Mouse (Mus musculus): ENCODE measurements around the gene Vmn2r36. TPM values are rescaled to one million over a fixed set of nuclear protein-coding genes. Genes with fewer than 3 reads are reported as not detected.
"Not testable (repeated sequence)": the region's sequence is repeated elsewhere in the genome, so short reads cannot be mapped to it uniquely, and the experiment has no call there.

Vmn2r36 gene
- total RNA-seq (2018; cell fraction: chromatin; rRNA removed): not detected
- not detected for total RNA-seq (2018; cell fraction: cytosol; rRNA removed)
- total RNA-seq (2018; cell fraction: nucleus; rRNA removed): not detected
- polyA plus RNA-seq (2018): not detected in 3 replicates

- H3K79me2 ChIP-seq (ENCODE audit: inconsistent target); H3K4me3 ChIP-seq (ENCODE audit: inconsistent target); H3K36me3 ChIP-seq (ENCODE audit: inconsistent target); H3K27ac ChIP-seq: not testable (repeated sequence)
- no CpG with 5 or more reads among the region's 1 CpGs for WGBS (ENCODE audit: missing documents)
These were observed at the start of gene Vmn2r36 for GRCm38 (mm10) chr7:7902395-7902794. Gene Vmn2r36, minus strand, starts transcription at chr7:7902495.

Other genes with a start within 250 kb of the Vmn2r36 start
- not detected in 3 replicates for gene Vmn2r34, start 213.0 kb downstream of the Vmn2r36 start, polyA plus RNA-seq (2018)
- gene Vmn2r35, start 82.6 kb downstream of the Vmn2r36 start, polyA plus RNA-seq (2018): not detected in 3 replicates

Measured in macrophage (primary cell).